Mouse (Mus musculus): ENCODE data around the gene H2-M10.4.
"Not testable (repeated sequence)": the region's sequence is repeated elsewhere in the genome, so short reads cannot be mapped to it uniquely, and the experiment has no call there.

Gene H2-M10.4

DNA sequence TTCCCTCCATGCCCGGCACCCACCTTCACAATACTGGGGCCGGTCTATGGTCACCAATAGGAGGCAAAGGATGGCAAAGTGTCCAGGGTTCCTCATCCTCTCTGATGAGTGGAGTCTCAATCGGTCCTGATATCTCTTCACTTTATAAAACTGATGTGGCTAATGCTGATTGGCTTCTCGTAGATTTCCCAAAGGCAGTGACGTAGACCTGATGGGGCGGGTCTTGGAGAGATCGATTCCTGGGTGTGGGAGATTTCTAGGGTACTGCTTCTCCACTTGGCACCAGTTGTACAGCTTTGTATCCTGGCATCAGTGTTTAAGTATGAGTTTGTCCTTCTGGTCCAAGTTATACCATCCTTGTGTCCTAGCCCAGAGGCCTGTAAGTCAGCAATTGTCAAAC, at the start of gene H2-M10.4:
TSS of gene H2-M10.4 (minus strand) at position 101 of the 400 bp plus-strand sequence.
- in situ Hi-C loops (cut with MboI, MseI) = no loop called here

DNA sequence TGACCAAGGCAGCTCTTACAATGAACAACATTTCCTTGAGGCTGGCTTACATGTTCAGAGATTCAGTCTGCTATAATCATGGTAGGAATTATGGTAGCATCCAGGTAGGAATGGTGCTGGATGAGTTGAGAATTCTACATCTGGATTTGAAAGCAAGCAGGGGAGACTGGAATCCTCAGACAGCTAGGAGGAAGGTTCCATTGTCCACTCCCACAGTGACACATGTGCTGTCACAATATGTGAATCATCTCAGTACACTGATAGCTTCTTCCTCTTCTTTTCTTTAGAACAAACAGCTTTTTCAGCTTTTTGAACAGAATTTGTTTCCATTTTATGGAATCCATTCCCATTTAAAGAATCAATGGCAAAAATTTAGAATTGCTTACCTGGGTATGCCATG, 41.8 kb upstream of the H2-M10.4 start:
- in situ Hi-C loops (cut with MboI, MseI) = no loop called here

DNA sequence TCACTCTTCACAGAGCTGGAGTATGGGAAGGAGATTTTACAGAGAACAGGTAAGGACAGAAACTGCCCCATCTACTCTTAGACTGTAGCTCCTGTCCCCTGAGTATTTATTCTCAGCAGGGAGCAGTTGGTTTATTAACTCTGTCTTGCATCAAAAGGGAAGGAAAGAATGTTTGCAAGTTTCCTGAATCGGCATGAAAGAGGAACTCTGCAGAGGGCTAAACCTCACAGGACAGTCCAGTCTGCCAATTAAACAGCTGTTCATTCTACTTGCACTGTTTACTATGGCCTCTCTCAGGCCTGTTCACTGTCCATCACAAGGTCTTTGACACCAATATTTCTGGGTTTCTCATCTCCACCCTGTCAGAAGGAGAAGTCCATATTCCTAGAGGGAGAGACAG, 38.3 kb upstream of the H2-M10.4 start:
- in situ Hi-C loops (cut with MboI, MseI) = no loop called here

DNA sequence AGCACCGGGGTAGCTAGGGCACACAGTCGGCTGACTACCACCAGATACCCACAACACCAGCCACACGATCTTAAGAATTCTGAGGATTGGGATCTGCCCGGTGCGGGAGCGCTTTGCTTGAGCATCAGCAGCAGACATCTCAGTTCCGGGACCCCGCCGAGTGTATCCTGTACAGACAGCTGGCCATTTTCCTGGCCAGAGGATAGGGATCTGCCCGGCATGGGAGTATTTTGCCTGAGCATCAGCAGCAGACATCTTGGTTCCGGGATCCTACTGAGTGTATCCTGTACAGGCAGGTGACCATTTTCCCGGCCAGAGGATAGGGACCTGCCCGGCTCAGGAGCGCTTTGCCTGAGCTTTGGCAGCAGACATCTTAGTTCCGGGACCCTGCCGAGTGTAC, 26.0 kb upstream of the H2-M10.4 start:
- in situ Hi-C loops (cut with MboI, MseI) = not testable (repeated sequence)

DNA sequence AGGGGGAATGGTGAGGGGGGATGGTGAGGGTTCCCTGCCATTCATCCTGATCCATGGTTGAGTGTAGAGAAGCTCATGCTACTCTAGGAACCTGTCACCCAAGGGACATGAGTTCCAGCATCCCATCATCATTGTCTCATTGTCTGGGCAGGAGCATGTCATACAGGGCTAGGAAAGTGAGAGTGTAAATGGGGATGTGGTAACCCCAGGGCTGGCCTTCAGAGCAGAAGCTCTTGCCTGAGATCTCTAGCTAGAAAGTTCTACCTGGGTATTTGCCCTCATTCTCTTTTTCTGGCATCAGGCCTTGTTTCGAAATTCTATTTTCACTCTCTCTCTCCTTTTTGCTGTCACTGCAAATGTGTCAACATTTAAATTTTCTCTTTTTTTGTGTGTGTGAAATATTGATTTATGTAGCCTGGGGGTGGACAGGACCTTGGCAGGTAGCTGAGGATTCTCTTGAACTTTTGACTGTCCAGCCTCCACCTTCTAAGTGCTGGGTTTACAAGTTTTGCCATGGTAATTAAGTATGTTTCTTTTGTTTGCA, 24.6 kb upstream of the H2-M10.4 start:
- in situ Hi-C loops (cut with MboI, MseI) = no loop called here

DNA sequence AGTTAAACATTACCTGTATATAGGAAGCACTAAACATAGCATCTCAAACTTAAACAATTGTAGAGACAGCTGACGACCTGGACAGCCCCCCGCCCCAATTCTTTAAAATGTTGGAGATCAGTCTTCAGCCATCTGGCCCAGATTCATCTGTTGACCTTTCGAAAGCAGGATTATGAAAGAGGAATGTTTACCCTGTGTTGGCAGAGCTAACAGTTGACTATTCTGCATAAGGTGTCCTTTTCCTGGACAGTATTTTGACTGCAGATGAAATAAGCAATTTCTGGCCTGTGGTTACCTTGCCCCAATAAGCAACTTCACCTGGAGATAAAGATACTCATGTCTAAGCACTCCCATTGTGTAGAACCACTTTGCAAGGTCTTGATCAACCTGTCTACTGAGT, 21.7 kb upstream of the H2-M10.4 start:
- in situ Hi-C loops (cut with MboI, MseI) = loop anchor here (5.0 kb wide), 1 partner anchor 33 kb away; no protein-coding TSS in a partner anchor

DNA sequence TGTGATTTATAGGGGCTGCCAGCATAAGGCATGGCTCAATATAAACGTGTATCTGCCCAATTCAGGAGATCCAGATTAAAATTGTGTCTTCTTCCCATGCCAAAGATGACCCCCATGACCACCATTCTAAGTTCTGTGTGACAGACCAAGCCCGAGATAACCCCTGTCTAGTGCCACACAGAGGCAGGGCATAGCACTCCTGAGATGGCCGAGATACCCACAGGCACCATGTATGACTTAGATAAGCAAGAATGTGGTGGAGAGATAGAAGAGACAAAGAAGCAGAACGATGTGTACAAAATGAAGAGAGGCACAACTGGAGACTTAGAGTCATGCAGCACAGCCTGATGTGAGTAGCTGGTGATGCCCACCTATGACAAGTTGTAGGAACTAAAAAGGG, 5.9 kb downstream of the H2-M10.4 start:
- in situ Hi-C loops (cut with MboI, MseI) = no loop called here

DNA sequence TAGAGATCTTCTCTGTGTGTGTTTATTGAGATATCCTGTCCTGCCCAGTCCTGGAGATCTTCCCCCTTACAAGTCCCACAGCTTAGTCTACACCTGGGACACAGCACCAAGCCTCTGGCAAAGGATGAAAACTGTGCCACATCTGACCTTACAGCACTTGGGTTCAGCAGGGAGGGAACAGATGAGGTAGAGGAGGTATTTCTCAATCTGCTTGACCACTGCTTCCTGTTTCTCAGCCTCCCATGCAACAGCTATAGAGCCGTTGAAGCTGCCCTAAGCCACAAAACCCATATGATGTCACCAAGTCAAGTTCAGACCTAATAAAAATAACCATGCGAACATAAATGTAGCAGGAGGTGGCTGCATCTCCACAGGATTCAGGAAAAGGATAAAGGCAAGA, 30.7 kb downstream of the H2-M10.4 start:
- in situ Hi-C loops (cut with MboI, MseI) = no loop called here

DNA sequence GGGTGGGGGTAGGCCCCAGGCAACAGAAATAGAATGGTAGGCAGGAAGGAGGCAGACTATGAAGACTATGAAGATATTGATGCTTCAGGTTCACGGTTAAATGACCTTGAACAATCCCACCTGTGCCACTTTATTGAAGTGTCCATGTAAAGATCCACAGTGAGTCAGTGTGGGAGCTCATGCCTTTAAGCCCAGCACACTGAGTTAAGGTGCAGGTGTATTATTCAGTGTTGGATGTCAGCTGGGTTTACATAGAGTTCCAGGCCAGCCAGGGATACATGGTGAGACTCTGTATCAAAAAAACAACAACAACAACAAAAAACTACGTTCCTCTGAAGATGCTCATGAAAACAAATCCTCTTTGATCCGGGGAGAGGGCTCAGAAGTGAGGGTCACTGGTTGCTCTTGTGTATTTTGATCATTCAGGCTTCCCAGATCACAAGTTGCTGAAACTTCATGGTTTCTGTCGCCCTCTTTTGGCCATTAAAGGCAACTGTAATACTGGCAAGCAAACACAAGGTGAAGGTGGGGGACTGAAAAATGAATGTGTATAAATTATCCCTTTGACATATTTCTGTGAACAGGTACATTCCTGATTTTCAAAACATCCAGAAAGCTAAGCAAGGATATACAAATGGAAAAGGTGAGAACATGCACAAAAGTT, 43.9 kb downstream of the H2-M10.4 start:
- in situ Hi-C loops (cut with MboI, MseI) = loop anchor here (5.0 kb wide), 2 partner anchors 61 to 106 kb away; no protein-coding TSS in a partner anchor

DNA sequence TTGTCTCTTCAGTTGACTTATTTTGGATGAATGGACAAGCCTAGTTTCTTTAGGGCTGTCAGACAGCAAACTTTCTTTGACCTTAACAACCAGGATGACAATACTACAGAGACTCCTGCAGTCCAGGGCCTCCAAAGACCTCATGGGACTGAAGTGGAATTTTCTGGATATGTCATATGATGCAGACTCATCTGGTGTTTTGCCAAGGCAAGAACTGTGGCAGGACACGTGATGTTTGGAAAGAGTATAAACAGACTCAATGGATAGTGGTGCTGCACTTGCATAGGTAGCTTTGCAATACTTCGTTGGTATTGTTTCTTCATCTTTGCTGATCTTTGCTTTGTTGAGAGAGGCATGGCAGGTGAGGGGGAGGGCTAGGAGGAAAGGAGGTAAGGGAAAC, 44.7 kb downstream of the H2-M10.4 start:
- in situ Hi-C loops (cut with MboI, MseI) = loop anchor here (5.0 kb wide), 2 partner anchors 60 to 105 kb away; no protein-coding TSS in a partner anchor

DNA sequence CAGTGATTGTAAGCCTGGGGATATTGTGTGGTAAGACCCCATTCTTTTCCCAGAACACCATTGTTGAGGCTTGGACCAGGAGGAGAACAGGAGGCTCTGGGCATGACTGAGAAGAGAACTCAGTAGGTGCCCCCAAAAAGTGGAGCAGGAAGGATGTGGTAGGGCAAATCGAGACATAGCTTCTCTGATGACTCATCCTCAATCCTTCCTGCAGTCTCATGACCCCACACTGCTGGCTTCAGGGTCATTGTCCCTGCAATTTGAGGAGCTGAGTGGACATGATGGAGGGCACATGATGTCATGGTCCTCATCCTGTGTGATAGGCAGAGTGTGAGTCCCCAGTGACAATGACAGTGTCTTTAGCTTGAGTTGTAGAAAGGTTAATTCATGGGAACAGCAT, 46.7 kb downstream of the H2-M10.4 start:
- in situ Hi-C loops (cut with MboI, MseI) = loop anchor here (5.0 kb wide), 2 partner anchors 58 to 103 kb away; no protein-coding TSS in a partner anchor

DNA sequence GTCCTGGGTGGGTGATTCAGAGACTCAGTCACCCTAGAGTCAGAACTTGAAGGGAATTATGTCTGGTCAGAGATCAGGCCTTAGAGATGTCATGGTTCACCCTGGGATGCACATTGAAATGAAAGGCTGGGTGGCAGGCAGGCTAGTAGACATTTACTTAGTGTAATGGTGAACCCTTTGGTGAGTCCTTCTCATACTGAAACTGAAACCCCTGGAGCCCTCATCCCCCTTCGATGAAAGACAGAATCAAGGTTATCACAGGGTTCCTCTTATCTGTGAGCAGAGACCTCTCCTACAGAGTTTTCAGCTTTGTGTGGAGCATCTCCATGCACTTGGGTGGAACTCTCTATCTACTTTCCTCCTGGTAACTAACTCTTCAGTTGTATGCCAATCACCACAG, 47.8 kb downstream of the H2-M10.4 start:
- in situ Hi-C loops (cut with MboI, MseI) = no loop called here

Data from T-helper 2 cell (primary cell).